Mouse (Mus musculus) megakaryocyte-erythroid progenitor cell, adult 5-6 weeks (primary cell): Measurements from ENCODE around the gene Doc2g. TPM values are rescaled to one million over a fixed set of nuclear protein-coding genes. Genes with fewer than 3 reads are reported as not detected.
A peak's percentile ranks its signal among the peaks of the same experiment; 100 is the strongest.
"Not testable (repeated sequence)": the region's sequence is repeated elsewhere in the genome, so short reads cannot be mapped to it uniquely, and the experiment has no call there.

Source experiments
- ATAC-seq: replicated peaks from 2 replicates; pipeline ENCODE4 v1.8.0; 2016; ENCODE audit warnings: mild to moderate bottlenecking, inconsistent platforms; ENCODE audit not compliant: severe bottlenecking, poor library complexity, low FRiP score, low TSS enrichment
- total RNA-seq, 2 experiments: library from RNA; stranded (forward) in 1 of 2; stranded (reverse) in 1 of 2; fragments of 200-1000, 215-1000 nt in 1 of 2; fragments of >200 nt in 1 of 2; fragmentation: Nextera tagmentation in 1 of 2; gene quantifications; 2 replicates each; pipeline ENCODE4 v1.2.3; 2014 to 2017

Doc2g gene
- total RNA-seq, 2 experiments from 2014 or later = 4.0 to 7.4 TPM

- ATAC-seq = peak; percentile 53
Measured at GRCm38 (mm10) chr19:4045966-4046865, 43.1 kb downstream of the Doc2g start, which contains the start of gene Gstp2. Gene Gstp2, minus strand, starts transcription at chr19:4046023.

- peak; percentile 62; the same call in 1 of the 2 replicates for ATAC-seq
Measured at GRCm38 (mm10) chr19:4046866-4047254, 43.7 kb downstream of the Doc2g start.

- ATAC-seq = no peak
Measured at GRCm38 (mm10) chr19:4047859-4048258, 44.7 kb downstream of the Doc2g start.

- ATAC-seq = not testable (repeated sequence)
Measured at GRCm38 (mm10) chr19:4049069-4049468, 46.0 kb downstream of the Doc2g start.

- ATAC-seq = no peak
Measured at GRCm38 (mm10) chr19:4051016-4051415, 47.9 kb downstream of the Doc2g start.

GRCm38 (mm10) chr19:4051741-4052515 lies 48.8 kb downstream of the Doc2g start:
- ATAC-seq = no peak

- ATAC-seq = no peak
Measured at GRCm38 (mm10) chr19:4052516-4053030, 49.5 kb downstream of the Doc2g start.

GRCm38 (mm10) chr19:4054613-4055012 lies 51.5 kb downstream of the Doc2g start:
- no peak for ATAC-seq

GRCm38 (mm10) chr19:4055216-4055946 lies 52.3 kb downstream of the Doc2g start:
- ATAC-seq = no peak

- ATAC-seq = no peak
Measured at GRCm38 (mm10) chr19:4055947-4056693, 53.0 kb downstream of the Doc2g start.

Other genes starting within 250 kb of the Doc2g start
Only the 30 nearest of the 32 such genes appear.
- gene Chka, start 151.5 kb upstream of the Doc2g start, total RNA-seq (2014; fragmentation: Nextera tagmentation) = 23.0 and 23.5 TPM in 2 replicates
- 22.5 and 26.0 TPM in 2 replicates for gene Chka, start 151.5 kb upstream of the Doc2g start, total RNA-seq (2017)
- 27.6 and 37.7 TPM in 2 replicates for gene Tcirg1, start 96.2 kb upstream of the Doc2g start, total RNA-seq (2014; fragmentation: Nextera tagmentation)
- gene Tcirg1, start 96.2 kb upstream of the Doc2g start, total RNA-seq (2017) = 6.7 and 44.0 TPM in 2 replicates
- gene Ndufs8, start 90.5 kb upstream of the Doc2g start, total RNA-seq (2014; fragmentation: Nextera tagmentation) = 175 and 218 TPM in 2 replicates
- 54.3 and 59.0 TPM in 2 replicates for gene Ndufs8, start 90.5 kb upstream of the Doc2g start, total RNA-seq (2017)
- 3.9 TPM in 1 of 2 replicates, not detected in the other for gene Aldh3b1, start 73.5 kb upstream of the Doc2g start, total RNA-seq (2014; fragmentation: Nextera tagmentation)
- not detected in 2 replicates for gene Aldh3b1, start 73.5 kb upstream of the Doc2g start, total RNA-seq (2017)
- gene Unc93b1, start 68.1 kb upstream of the Doc2g start, total RNA-seq (2014; fragmentation: Nextera tagmentation) = 9.1 and 10.4 TPM in 2 replicates
- 3.9 and 16.4 TPM in 2 replicates for gene Unc93b1, start 68.1 kb upstream of the Doc2g start, total RNA-seq (2017)
- not detected in 2 replicates for gene Aldh3b3, start 44.7 kb upstream of the Doc2g start, total RNA-seq (2014; fragmentation: Nextera tagmentation)
- gene Aldh3b3, start 44.7 kb upstream of the Doc2g start, total RNA-seq (2017) = not detected in 2 replicates
- 0.50 TPM in 1 of 2 replicates, not detected in the other for gene Aldh3b2, start 31.0 kb upstream of the Doc2g start, total RNA-seq (2014; fragmentation: Nextera tagmentation)
- gene Aldh3b2, start 31.0 kb upstream of the Doc2g start, total RNA-seq (2017) = 0.99 TPM in 1 of 2 replicates, not detected in the other
- 5.6 and 8.0 TPM in 2 replicates for gene Acy3, start 16.7 kb upstream of the Doc2g start, total RNA-seq (2014; fragmentation: Nextera tagmentation)
- 2.3 and 2.5 TPM in 2 replicates for gene Acy3, start 16.7 kb upstream of the Doc2g start, total RNA-seq (2017)
- not detected in 2 replicates for gene Tbx10, start 10.6 kb upstream of the Doc2g start, total RNA-seq (2014; fragmentation: Nextera tagmentation)
- gene Tbx10, start 10.6 kb upstream of the Doc2g start, total RNA-seq (2017) = not detected in 2 replicates
- gene Nudt8, start 2.7 kb upstream of the Doc2g start, total RNA-seq (2014; fragmentation: Nextera tagmentation) = 21.5 and 29.8 TPM in 2 replicates
- 19.5 and 21.1 TPM in 2 replicates for gene Nudt8, start 2.7 kb upstream of the Doc2g start, total RNA-seq (2017)
- 1.9 and 5.4 TPM in 2 replicates for gene Gm49405, start 2.7 kb upstream of the Doc2g start, total RNA-seq (2014; fragmentation: Nextera tagmentation)
- 1.5 and 2.0 TPM in 2 replicates for gene Gm49405, start 2.7 kb upstream of the Doc2g start, total RNA-seq (2017)
- 210 and 232 TPM in 2 replicates for gene Ndufv1, start 9.5 kb downstream of the Doc2g start, total RNA-seq (2014; fragmentation: Nextera tagmentation)
- gene Ndufv1, start 9.5 kb downstream of the Doc2g start, total RNA-seq (2017) = 285 and 306 TPM in 2 replicates
- gene Gstp1, start 34.7 kb downstream of the Doc2g start, total RNA-seq (2014; fragmentation: Nextera tagmentation) = 623 and 805 TPM in 2 replicates
- gene Gstp1, start 34.7 kb downstream of the Doc2g start, total RNA-seq (2017) = 123 and 220 TPM in 2 replicates
- not detected in 2 replicates for gene Gstp2, start 42.7 kb downstream of the Doc2g start, total RNA-seq (2014; fragmentation: Nextera tagmentation)
- not detected in 2 replicates for gene Gstp2, start 42.7 kb downstream of the Doc2g start, total RNA-seq (2017)
- gene Gstp3, start 56.3 kb downstream of the Doc2g start, total RNA-seq (2014; fragmentation: Nextera tagmentation) = 28.5 and 40.7 TPM in 2 replicates
- 16.4 and 37.6 TPM in 2 replicates for gene Gstp3, start 56.3 kb downstream of the Doc2g start, total RNA-seq (2017)
- not detected in 2 replicates for gene Cabp2, start 78.3 kb downstream of the Doc2g start, total RNA-seq (2014; fragmentation: Nextera tagmentation)
- gene Cabp2, start 78.3 kb downstream of the Doc2g start, total RNA-seq (2017) = not detected in 2 replicates
- gene Cdk2ap2, start 93.9 kb downstream of the Doc2g start, total RNA-seq (2014; fragmentation: Nextera tagmentation) = 65.1 and 75.8 TPM in 2 replicates
- 6.7 and 16.1 TPM in 2 replicates for gene Cdk2ap2, start 93.9 kb downstream of the Doc2g start, total RNA-seq (2017)
- gene Pitpnm1, start 96.7 kb downstream of the Doc2g start, total RNA-seq (2014; fragmentation: Nextera tagmentation) = 42.3 and 44.1 TPM in 2 replicates
- 7.4 and 7.7 TPM in 2 replicates for gene Pitpnm1, start 96.7 kb downstream of the Doc2g start, total RNA-seq (2017)
- 25.9 and 31.2 TPM in 2 replicates for gene Aip, start 122.5 kb downstream of the Doc2g start, total RNA-seq (2014; fragmentation: Nextera tagmentation)
- 16.9 and 23.2 TPM in 2 replicates for gene Aip, start 122.5 kb downstream of the Doc2g start, total RNA-seq (2017)
- gene Gpr152, start 136.5 kb downstream of the Doc2g start, total RNA-seq (2014; fragmentation: Nextera tagmentation) = not detected in 2 replicates
- not detected in 2 replicates for gene Gpr152, start 136.5 kb downstream of the Doc2g start, total RNA-seq (2017)
- gene Cabp4, start 140.7 kb downstream of the Doc2g start, total RNA-seq (2014; fragmentation: Nextera tagmentation) = 0.39 and 1.5 TPM in 2 replicates
- not detected in 2 replicates for gene Cabp4, start 140.7 kb downstream of the Doc2g start, total RNA-seq (2017)
- gene Coro1b, start 145.3 kb downstream of the Doc2g start, total RNA-seq (2014; fragmentation: Nextera tagmentation) = 103 and 123 TPM in 2 replicates
- gene Coro1b, start 145.3 kb downstream of the Doc2g start, total RNA-seq (2017) = 42.8 and 97.1 TPM in 2 replicates
- 53.0 and 63.6 TPM in 2 replicates for gene Ptprcap, start 150.3 kb downstream of the Doc2g start, total RNA-seq (2014; fragmentation: Nextera tagmentation)
- gene Ptprcap, start 150.3 kb downstream of the Doc2g start, total RNA-seq (2017) = 104 and 112 TPM in 2 replicates
- 60.4 and 60.9 TPM in 2 replicates for gene Rps6kb2, start 160.0 kb downstream of the Doc2g start, total RNA-seq (2014; fragmentation: Nextera tagmentation)
- 14.7 and 39.7 TPM in 2 replicates for gene Rps6kb2, start 160.0 kb downstream of the Doc2g start, total RNA-seq (2017)
- 8.1 and 10.9 TPM in 2 replicates for gene Carns1, start 172.2 kb downstream of the Doc2g start, total RNA-seq (2014; fragmentation: Nextera tagmentation)
- 0.19 and 1.0 TPM in 2 replicates for gene Carns1, start 172.2 kb downstream of the Doc2g start, total RNA-seq (2017)
- gene Tbc1d10c, start 188.0 kb downstream of the Doc2g start, total RNA-seq (2014; fragmentation: Nextera tagmentation) = 17.1 and 30.7 TPM in 2 replicates
- 7.1 and 9.3 TPM in 2 replicates for gene Tbc1d10c, start 188.0 kb downstream of the Doc2g start, total RNA-seq (2017)
- 392 and 411 TPM in 2 replicates for gene Ppp1ca, start 188.8 kb downstream of the Doc2g start, total RNA-seq (2014; fragmentation: Nextera tagmentation)
- 411 and 530 TPM in 2 replicates for gene Ppp1ca, start 188.8 kb downstream of the Doc2g start, total RNA-seq (2017)
- gene Rad9a, start 198.3 kb downstream of the Doc2g start, total RNA-seq (2014; fragmentation: Nextera tagmentation) = 35.5 and 47.7 TPM in 2 replicates
- 17.5 and 29.6 TPM in 2 replicates for gene Rad9a, start 198.3 kb downstream of the Doc2g start, total RNA-seq (2017)
- 4.6 and 6.9 TPM in 2 replicates for gene Clcf1, start 210.9 kb downstream of the Doc2g start, total RNA-seq (2014; fragmentation: Nextera tagmentation)
- 0.99 TPM in 1 of 2 replicates, not detected in the other for gene Clcf1, start 210.9 kb downstream of the Doc2g start, total RNA-seq (2017)
- gene AC109138.7, start 211.0 kb downstream of the Doc2g start, total RNA-seq (2014; fragmentation: Nextera tagmentation) = 2.1 TPM in 1 of 2 replicates, not detected in the other
- gene AC109138.7, start 211.0 kb downstream of the Doc2g start, total RNA-seq (2017) = not detected in 2 replicates